Mouse (Mus musculus): ENCODE measurements around the gene Crabp1.

Gene Crabp1

DNA sequence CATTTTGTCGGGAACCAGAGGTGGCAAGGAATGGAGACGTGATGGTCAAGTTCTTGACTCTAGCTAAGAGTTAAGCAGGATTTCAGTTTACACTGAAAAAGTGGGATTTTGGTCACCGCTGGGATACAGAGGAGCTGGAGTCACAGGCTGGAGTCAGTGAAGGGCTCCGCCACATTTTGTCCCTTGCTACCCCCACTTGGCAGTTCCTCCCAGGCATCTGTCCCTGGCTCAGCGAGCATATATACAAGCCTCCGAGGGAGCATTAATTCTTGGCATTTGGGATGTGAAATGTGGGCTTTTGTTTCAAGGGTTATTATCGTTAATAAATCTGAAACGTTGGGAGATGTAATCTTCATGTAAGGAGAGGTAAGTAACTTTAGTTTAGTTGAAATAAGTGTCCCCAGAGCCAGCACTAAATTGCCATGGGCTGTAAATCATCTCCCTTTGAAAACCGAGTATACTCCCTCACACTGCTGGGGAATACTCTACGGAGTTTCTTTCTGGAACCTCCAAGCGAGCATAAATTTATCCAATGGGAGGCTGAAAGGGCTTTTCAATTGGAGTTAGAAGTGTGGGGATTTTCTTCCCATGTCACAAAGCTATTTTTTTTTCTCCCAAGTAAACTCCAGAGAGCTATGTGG, 5.7 kb downstream of the Crabp1 start:
- no peak for DNase-seq (ENCODE audit: low spot score)

DNA sequence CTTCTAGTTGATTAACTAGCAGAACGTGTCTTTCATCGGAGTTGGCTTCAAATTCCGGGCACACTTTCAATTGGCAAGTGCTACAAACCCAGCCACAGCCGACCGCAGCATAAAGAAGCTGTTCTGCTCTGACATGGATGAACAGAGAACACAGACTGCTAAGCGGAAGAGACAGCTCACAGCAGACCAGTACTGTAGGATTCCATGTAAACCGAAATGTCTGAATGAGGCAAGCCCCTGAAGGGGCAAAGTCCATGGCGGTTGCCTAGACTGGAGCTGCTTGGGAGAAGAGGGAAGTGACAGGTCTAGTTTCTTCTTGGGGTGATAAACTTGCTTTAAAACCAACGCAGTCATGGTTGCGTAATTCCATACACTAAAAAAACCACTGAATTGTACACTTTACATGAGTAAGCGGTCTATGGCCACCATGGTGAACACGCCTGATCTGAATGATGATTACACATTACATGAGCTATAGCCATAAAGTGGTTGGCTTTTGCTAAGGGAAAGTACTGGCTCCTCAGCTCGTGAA, 12.0 kb downstream of the Crabp1 start:
- no peak for DNase-seq (ENCODE audit: low spot score)

GRCm38 (mm10) chr9:54779280-54779679, 14.7 kb downstream of the Crabp1 start:
- no peak for DNase-seq (ENCODE audit: low spot score)

- no peak for DNase-seq (ENCODE audit: low spot score)
These were observed 18.0 kb downstream of the Crabp1 start for GRCm38 (mm10) chr9:54782504-54782903.

DNA sequence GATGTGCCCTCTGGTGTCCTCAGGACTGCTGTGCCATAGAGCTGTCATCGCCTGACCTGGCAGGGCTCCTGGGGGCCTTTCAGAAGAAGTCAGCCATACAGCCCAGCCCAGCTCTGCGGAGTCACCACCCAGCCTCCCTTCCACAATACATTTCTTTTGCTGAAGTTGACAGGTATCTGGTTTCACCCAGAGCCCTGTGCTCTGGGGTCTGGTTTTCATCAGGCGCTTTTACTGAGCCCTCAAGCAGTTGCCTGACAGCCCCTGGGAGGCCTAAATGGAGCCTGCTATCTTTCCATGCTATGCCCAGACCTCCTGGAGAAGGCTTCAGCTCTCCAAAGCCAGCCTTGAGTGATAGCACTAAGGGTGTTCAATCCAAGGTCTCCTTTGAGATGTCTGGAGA, 19.5 kb downstream of the Crabp1 start:
- DNase-seq (ENCODE audit: low spot score): peak; percentile 65

- DNase-seq (ENCODE audit: low spot score): no peak
These were observed 20.7 kb downstream of the Crabp1 start for GRCm38 (mm10) chr9:54785215-54785614.

- no peak for DNase-seq (ENCODE audit: low spot score)
These were observed 21.5 kb downstream of the Crabp1 start for GRCm38 (mm10) chr9:54786083-54786482.

DNA sequence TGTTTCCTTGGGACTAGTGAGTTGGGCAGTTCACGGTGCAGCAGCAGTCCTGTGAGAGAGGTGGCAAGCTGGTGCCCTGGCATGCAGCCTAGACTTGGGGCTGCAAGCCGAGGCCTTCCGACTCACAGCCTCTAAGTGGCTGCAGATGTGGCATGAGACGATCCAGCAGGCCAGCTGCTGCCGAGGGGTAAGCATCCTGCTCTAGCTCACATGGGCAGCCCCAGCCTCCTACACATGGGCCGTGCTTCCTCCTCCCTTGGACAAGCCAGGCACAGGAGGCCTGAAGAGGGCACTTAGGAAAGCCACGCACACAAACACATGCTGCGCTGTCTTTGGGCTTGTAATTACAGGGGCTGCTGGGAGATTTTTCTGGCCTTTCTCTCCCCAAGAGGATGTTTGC, 23.2 kb downstream of the Crabp1 start:
- DNase-seq (ENCODE audit: low spot score): peak; percentile 71

DNA sequence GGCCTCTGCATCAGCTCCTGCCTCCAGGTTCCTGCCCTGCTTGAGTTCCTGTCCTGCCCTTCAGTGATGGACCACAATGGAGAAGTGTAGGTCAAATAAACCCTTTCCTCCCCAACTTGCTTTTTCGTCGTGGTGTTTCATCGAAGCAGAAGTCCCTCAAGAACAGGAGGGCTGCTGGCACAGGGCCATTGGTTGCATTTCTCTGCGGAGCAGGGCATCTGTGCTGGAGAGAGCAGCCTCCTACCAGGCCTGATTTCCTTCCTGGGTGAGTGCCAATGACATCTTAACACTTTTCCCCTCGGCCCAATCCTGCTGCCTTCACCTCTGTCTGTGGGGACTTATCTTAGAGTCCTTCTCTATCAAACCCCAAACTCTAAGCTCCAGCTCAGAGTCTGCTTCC, 25.7 kb downstream of the Crabp1 start:
- DNase-seq (ENCODE audit: low spot score): no peak

DNA sequence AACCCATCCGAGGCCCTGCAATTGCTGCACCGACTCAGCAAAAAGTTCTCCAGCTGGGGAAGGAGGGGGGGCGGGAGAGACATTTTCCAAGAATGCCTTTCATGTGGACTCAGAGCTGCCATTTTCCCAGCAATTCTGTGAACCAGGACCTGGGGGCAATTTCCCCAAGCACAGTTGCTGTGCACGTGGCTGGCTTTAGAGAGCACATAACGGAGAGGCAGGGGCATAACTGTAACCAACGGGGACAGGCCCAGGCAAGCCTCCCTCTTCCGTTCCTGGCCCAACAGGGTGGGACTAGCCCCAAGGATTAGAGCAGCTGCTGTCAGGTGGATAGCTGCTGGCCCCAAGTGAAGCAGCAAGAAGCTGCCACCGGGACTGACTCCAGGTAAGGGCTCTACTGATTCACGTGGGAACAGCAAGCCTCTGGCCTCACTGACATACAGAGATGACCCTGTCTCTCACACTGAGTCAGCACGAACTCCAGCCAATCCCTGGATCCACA, 37.0 kb downstream of the Crabp1 start:
- peak; percentile 62 for DNase-seq (ENCODE audit: low spot score)

DNA sequence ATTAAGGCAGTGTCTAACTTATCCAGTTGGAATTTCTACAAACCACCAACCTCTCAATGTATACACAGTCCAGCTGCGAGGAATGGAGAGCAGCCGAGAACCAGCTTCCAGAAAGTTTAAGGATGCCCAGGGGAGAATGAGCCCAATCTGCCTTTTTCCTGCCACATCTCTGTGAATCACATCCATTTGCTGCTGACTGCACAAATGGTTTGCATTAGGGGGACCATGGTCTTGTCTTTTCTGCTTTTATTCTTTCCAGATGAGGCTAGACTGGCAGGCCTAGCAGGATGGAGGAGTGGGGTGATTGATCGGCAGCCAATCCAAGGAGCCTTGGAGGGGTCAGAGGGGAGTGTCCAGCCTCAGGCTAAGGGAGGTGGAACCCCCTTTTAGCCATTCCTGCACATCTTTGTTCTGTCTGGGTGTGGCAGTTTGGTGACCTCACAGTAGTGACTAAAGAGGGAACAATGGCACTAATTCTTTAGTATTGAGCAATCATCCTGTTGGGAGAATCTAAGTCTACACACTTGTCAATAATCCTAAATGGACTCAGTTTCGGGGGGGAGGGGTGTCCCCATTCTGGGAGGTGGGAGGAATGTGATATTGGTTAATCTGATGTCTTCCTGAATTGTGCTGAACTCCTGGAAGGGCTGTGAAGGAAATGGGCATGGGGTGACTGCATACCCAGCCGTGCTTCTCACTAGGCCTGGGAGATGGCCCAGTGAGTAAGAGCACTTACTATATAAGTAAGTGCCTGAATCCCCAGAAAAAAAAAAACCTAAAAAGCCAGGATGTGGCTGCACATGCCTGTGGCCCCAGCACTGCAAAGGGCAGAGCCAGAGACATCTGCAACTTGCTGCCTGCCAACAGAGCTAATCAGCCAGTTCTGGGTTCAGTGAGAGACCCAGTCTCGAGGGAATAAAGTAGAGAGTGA, 38.5 kb downstream of the Crabp1 start:
- DNase-seq (ENCODE audit: low spot score): peak; percentile 87

DNA sequence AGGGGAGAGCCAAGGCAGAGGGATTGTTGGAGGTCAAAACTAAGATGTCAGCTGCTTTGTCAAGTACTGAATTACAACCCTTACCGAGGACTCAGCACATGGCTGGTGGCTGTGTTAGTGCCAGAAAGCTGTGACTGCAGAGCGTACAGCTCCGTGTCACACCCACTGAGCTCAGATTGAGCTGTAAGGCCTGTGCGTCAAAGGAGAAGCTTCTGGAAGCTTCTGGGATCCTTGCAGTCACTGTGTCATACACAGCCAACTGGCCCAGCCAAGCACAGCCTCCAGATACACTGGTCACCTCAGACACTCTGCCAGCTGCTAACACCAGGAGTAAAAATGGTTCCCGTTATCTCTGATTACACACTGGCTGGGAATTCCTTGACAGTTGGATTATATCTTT, 39.8 kb downstream of the Crabp1 start:
- DNase-seq (ENCODE audit: low spot score): no peak

DNA sequence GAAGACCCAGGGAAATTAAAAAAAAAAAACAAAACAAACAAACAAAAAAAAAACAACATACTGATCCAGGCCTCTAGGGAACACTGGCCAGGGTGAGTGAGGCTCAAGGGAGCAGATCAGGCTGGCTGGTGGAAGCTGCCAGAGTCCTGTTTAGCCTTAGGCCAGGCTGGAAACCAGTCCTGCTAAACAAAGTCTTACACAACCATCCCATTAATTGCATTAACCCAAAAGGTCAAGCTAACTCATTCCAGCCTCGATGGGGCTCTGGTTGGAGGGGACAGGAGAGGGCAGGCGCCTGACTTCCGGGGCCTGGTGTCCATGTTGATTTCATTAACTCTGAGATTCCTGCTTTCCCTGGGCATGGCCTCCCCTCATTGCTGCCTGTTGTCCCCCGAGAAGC, 43.2 kb downstream of the Crabp1 start:
- peak; percentile 70 for DNase-seq (ENCODE audit: low spot score)

- peak; percentile 54 for DNase-seq (ENCODE audit: low spot score)
These were observed 45.4 kb downstream of the Crabp1 start for GRCm38 (mm10) chr9:54809953-54810352.

- peak; percentile 59 for DNase-seq (ENCODE audit: low spot score)
These were observed 52.1 kb downstream of the Crabp1 start for GRCm38 (mm10) chr9:54816508-54817201.

DNA sequence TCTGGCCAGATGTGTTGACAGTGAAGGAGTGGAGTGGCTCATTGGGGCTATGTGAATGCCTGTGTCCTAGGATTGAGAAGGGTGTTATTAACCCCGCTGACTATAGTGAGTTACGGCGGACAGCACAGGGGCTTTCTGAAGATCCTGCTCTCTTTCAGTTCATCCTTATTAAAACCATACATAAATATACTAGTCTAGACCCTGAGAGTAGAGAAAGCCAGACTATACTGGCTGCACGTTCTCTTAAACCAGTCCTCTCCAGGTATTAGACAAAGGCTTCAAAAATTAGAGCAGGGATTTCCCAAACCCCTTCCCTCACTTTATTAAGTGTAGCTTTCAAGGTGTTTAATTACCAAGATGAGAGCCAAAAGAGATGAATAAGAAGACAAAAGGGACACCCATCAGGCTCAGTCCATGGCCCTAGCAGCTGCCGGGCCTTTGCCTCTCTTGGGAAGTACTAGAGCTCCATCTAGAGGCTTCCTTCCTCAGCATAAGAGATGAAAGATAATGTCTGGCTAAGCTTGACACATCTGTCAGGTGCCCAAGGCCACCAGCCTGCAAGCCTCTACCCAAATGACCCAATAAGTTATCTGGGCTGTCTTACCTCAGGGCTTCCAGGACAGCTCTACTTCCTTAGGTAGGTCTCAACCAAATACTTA, 57.0 kb downstream of the Crabp1 start:
- DNase-seq (ENCODE audit: low spot score): peak; percentile 87
